Mouse (Mus musculus): Measurements from ENCODE around the gene Stradb. TPM values are rescaled to one million over a fixed set of nuclear protein-coding genes. Genes with fewer than 3 reads are reported as not detected.

The Stradb gene
- total and polyA plus RNA-seq, 2 experiments = 16.3 to 18.6 TPM

DNA sequence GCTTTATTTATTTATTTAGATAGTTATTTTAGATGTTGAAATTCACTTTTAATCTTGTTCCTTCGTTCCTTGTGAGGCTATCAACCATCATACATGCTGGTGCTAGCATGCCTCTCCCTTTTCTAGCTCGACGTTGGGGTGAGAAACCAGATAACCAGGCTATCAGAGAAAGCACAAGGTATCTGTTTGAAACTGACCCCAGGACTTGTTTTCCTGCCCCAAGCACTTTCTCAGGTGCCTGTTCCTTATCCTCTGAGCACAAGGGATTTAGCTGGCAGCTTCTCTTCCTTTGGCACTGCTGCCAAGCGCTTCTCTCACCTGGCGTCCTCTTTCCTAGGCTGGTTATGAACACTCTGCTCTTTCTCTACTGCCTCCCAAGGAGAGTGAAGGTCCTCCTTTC is 10.9 kb upstream of the Stradb start:
- Histone ChIP-seq H3K27me3 (ENCODE audit: control insufficient read depth, insufficient read depth, low read length) (no peaks in the 10 kb centered on the region), H3K36me3 (ENCODE audit: control insufficient read depth, insufficient read depth, low read length) (no peaks in the 10 kb centered on the region), H3K79me2 (ENCODE audit: control insufficient read depth, insufficient read depth, low read length) (peaks cover 19% of the 10 kb centered on the region; the same call in 1 of the 2 replicates), H3K27ac (replicated peaks; ENCODE audit: insufficient read depth, low read depth, low read length) (no peak overlapping the region), H3K4me1 (ENCODE audit: control insufficient read depth, insufficient read depth, low read length) (peaks cover 17% of the 10 kb centered on the region), H3K9ac (ENCODE audit: low read depth, low read length) (no peak overlapping the region), H3K4me3 (ENCODE audit: insufficient read depth, low read depth, low read length) (no peak overlapping the region)
- 59% methylated on average over 5 of the region's 5 CpGs for WGBS
- TF ChIP-seq CTCF (IDR thresholded peaks at IDR 0.05; ENCODE audit: low read depth, low read length) (no peak), POLR2A (IDR thresholded peaks at IDR 0.05; ENCODE audit: extremely low read depth, insufficient read depth, low read length) (no peak)
- DNase-seq (ENCODE audit: extremely low read depth, low read depth, low spot score) = no peak

DNA sequence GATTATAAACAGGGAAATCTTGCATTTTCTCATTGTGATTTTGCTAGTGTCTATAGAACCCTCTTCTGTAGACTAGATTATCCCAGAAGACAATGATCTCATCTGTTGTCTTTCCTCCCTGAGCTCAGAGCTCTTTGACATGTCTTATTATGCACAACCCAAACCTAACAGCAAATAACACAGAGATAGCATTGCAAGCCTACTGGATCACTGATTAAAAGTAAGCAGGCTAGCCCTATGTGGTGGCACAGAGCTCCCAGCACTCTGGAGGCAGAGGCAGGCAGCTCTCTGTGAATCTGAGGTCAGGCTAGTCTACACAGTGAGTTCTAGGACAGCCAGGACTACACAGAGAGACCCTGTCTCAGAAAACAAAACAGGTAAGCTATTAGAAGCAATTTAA is 10.5 kb upstream of the Stradb start:
- no peak for TF ChIP-seq POLR2A (IDR thresholded peaks at IDR 0.05; ENCODE audit: extremely low read depth, insufficient read depth, low read length)
- TF ChIP-seq CTCF (IDR thresholded peaks at IDR 0.05; ENCODE audit: low read depth, low read length) = no peak
- Histone ChIP-seq H3K36me3 (ENCODE audit: control insufficient read depth, insufficient read depth, low read length) (no peaks in the 10 kb centered on the region), H3K27ac (replicated peaks; ENCODE audit: insufficient read depth, low read depth, low read length) (no peak overlapping the region), H3K9ac (ENCODE audit: low read depth, low read length) (no peak overlapping the region), H3K27me3 (ENCODE audit: control insufficient read depth, insufficient read depth, low read length) (no peaks in the 10 kb centered on the region), H3K4me3 (ENCODE audit: insufficient read depth, low read depth, low read length) (no peak overlapping the region), H3K4me1 (ENCODE audit: control insufficient read depth, insufficient read depth, low read length) (peaks cover 16% of the 10 kb centered on the region), H3K79me2 (ENCODE audit: control insufficient read depth, insufficient read depth, low read length) (peaks cover 19% of the 10 kb centered on the region; the same call in 1 of the 2 replicates)
- DNase-seq (ENCODE audit: extremely low read depth, low read depth, low spot score) = no peak

DNA sequence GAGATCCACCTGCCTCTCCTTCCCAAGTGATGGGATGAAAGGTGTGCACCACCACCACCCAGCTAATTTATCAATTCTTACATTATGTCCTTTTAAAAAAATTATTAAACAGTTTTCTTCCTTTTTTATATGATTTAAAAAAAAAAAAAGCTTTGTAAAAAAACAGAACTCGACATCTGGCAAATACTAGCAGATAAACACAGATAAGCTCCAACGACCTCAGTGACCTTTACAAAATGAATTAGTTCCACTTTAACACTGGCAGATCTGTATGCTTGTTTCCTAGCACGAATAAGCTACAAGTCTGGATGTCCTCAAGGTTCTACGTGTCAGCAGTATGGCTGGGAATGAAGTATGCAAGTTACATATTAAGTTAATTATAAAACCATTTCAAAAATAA is 5.8 kb upstream of the Stradb start:
- H3K4me1 ChIP-seq (ENCODE audit: control insufficient read depth, insufficient read depth, low read length) = peaks cover 2% of the 10 kb centered on the region
- no peak overlapping the region for H3K27ac ChIP-seq (replicated peaks; ENCODE audit: insufficient read depth, low read depth, low read length)
- H3K79me2 ChIP-seq (ENCODE audit: control insufficient read depth, insufficient read depth, low read length) = peaks cover 22% of the 10 kb centered on the region; the same call in 1 of the 2 replicates
- H3K4me3 ChIP-seq (ENCODE audit: insufficient read depth, low read depth, low read length) = no peak overlapping the region
- WGBS = 7% methylated on average over 4 of the region's 4 CpGs
- peak; percentile 55 for DNase-seq (ENCODE audit: extremely low read depth, low read depth, low spot score)
- TF ChIP-seq POLR2A (IDR thresholded peaks at IDR 0.05; ENCODE audit: extremely low read depth, insufficient read depth, low read length) = no peak
- TF ChIP-seq CTCF (IDR thresholded peaks at IDR 0.05; ENCODE audit: low read depth, low read length) = no peak
- H3K36me3 ChIP-seq (ENCODE audit: control insufficient read depth, insufficient read depth, low read length) = no peaks in the 10 kb centered on the region
- H3K9ac ChIP-seq (ENCODE audit: low read depth, low read length) = no peak overlapping the region
- no peaks in the 10 kb centered on the region for H3K27me3 ChIP-seq (ENCODE audit: control insufficient read depth, insufficient read depth, low read length)

DNA sequence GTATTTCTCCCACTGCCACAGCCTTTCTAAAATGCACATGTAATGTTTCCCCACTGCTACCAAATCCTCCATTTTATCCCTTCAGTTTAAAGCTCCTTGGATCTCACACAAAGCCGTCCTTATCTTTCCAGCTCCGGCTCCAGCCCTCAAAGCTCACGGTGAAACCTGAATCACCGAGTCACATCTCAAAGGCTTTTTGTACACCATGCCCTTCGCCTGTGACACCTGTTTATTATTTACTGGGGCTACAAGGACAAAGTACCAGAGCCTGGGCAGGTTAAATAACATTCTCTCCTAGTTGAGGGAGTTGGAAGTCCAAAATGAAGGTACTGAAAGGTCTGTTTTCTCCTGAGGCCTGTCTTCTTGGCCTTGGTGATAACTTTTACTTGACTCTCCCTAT is 3.3 kb upstream of the Stradb start:
- 0 out of 2 replicates have a peak overlapping the region, but pooled peaks have one; percentile 19 for H3K9ac ChIP-seq (ENCODE audit: low read depth, low read length)
- peak; percentile 70 for DNase-seq (ENCODE audit: extremely low read depth, low read depth, low spot score)

DNA sequence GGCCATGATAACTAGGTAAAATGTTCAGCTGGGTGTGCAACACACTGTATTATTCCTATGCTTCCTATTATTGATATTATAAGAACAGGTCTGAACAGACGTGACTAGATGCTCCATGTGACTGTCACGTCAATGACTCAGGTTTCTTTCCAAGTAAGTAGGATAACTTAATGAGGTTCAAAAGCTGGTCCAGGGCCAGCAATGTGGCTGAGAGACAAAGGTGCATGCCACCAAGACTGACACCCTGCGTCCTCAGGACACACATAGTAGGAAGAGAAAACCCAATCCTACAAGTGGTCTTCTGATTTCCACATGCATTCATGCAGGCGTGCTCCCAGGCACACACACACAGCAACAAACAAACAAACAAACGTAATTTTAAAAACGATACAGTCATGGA is 2.2 kb upstream of the Stradb start:
- DNase-seq (ENCODE audit: extremely low read depth, low read depth, low spot score) = no peak
- TF ChIP-seq POLR2A (IDR thresholded peaks at IDR 0.05; ENCODE audit: extremely low read depth, insufficient read depth, low read length) = no peak
- no peak for TF ChIP-seq CTCF (IDR thresholded peaks at IDR 0.05; ENCODE audit: low read depth, low read length)
- no peak overlapping the region for H3K27ac ChIP-seq (replicated peaks; ENCODE audit: insufficient read depth, low read depth, low read length)
- H3K27me3 ChIP-seq (ENCODE audit: control insufficient read depth, insufficient read depth, low read length) = no peaks in the 10 kb centered on the region
- no peaks in the 10 kb centered on the region for H3K36me3 ChIP-seq (ENCODE audit: control insufficient read depth, insufficient read depth, low read length)
- peaks cover 2% of the 10 kb centered on the region for H3K4me1 ChIP-seq (ENCODE audit: control insufficient read depth, insufficient read depth, low read length)
- whole genome bisulfite sequencing = 85% methylated on average over 6 of the region's 6 CpGs
- H3K9ac ChIP-seq (ENCODE audit: low read depth, low read length) = no peak overlapping the region
- no peak overlapping the region for H3K4me3 ChIP-seq (ENCODE audit: insufficient read depth, low read depth, low read length)
- peaks cover 13% of the 10 kb centered on the region; the same call in 1 of the 2 replicates for H3K79me2 ChIP-seq (ENCODE audit: control insufficient read depth, insufficient read depth, low read length)

More for the DNA sequence above, 3.3 kb upstream of the Stradb start:
- 34% methylated on average over 5 of the region's 5 CpGs for WGBS
- peak overlapping the region; percentile 35 for H3K27ac ChIP-seq (replicated peaks; ENCODE audit: insufficient read depth, low read depth, low read length)
- H3K4me1 ChIP-seq (ENCODE audit: control insufficient read depth, insufficient read depth, low read length) = peaks cover 2% of the 10 kb centered on the region
- H3K36me3 ChIP-seq (ENCODE audit: control insufficient read depth, insufficient read depth, low read length) = no peaks in the 10 kb centered on the region
- H3K4me3 ChIP-seq (ENCODE audit: insufficient read depth, low read depth, low read length) = no peak overlapping the region
- peaks cover 13% of the 10 kb centered on the region; the same call in 1 of the 2 replicates for H3K79me2 ChIP-seq (ENCODE audit: control insufficient read depth, insufficient read depth, low read length)
- no peaks in the 10 kb centered on the region for H3K27me3 ChIP-seq (ENCODE audit: control insufficient read depth, insufficient read depth, low read length)
- TF ChIP-seq POLR2A (IDR thresholded peaks at IDR 0.05; ENCODE audit: extremely low read depth, insufficient read depth, low read length) (no peak), CTCF (IDR thresholded peaks at IDR 0.05; ENCODE audit: low read depth, low read length) (no peak)

DNA sequence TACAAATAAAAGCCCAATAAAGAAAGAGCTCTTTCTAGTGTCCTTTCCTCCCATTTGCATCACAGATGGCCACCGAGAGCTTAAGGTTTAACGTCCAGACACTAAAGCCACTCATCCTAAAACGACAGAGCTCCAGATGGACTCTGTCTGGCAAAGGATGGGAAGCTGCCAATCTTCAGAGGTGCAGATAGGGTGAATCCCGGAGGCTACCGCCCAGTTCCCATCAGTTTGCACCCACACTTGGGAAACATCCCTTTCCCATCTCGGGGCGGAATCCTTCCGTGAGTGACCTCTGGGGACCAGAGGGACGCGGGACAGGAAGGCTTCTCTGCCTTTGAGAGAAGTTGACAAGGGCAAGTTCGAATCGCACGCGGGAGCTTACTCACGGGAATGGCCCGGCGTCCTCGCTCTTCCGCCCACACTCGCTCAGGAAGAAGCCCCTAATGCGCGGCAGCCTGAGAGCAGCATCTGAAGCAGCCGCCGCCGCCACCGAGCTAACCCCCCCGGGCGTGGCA is 414 bp upstream of the Stradb start:
- TF ChIP-seq POLR2A (IDR thresholded peaks at IDR 0.05; ENCODE audit: extremely low read depth, insufficient read depth, low read length) (no peak), CTCF (IDR thresholded peaks at IDR 0.05; ENCODE audit: low read depth, low read length) (no peak)
- H3K36me3 ChIP-seq (ENCODE audit: control insufficient read depth, insufficient read depth, low read length) = peaks cover 6% of the 10 kb centered on the region; the same call in 1 of the 2 replicates
- H3K79me2 ChIP-seq (ENCODE audit: control insufficient read depth, insufficient read depth, low read length) = peaks cover 7% of the 10 kb centered on the region; the same call in 1 of the 2 replicates
- no peaks in the 10 kb centered on the region for H3K27me3 ChIP-seq (ENCODE audit: control insufficient read depth, insufficient read depth, low read length)
- H3K4me1 ChIP-seq (ENCODE audit: control insufficient read depth, insufficient read depth, low read length) = peaks cover 2% of the 10 kb centered on the region
- peak overlapping the region; percentile 82 for H3K27ac ChIP-seq (replicated peaks; ENCODE audit: insufficient read depth, low read depth, low read length)
- WGBS = under 1% methylated on average over 28 of the region's 28 CpGs
- peak overlapping the region; percentile 92 for H3K4me3 ChIP-seq (ENCODE audit: insufficient read depth, low read depth, low read length)
- peak; percentile 81 for DNase-seq (ENCODE audit: extremely low read depth, low read depth, low spot score)
- peak overlapping the region; percentile 82 for H3K9ac ChIP-seq (ENCODE audit: low read depth, low read length)
